Mouse (Mus musculus) C2C12 (cell line): ENCODE measurements around the gene Scpep1. TPM values are rescaled to one million over a fixed set of nuclear protein-coding genes. Genes with fewer than 3 reads are reported as not detected.

Source experiments
- H3K27me3 ChIP-seq: one replicate; pipeline ENCODE4 v1.6.1; 2011; ENCODE audit not compliant: control insufficient read depth, insufficient read depth, insufficient read length
- H3K36me3 ChIP-seq: one replicate; pipeline ENCODE4 v1.6.1; 2011; ENCODE audit not compliant: control insufficient read depth, insufficient read depth
- H3K4me3 ChIP-seq: one replicate; pipeline ENCODE4 v1.5.1; 2011; ENCODE audit warnings: mild to moderate bottlenecking, control low read depth; ENCODE audit not compliant: poor library complexity, insufficient read depth, severe bottlenecking
- H3K79me2 ChIP-seq: one replicate; pipeline ENCODE4 v1.6.1; 2011; ENCODE audit not compliant: control insufficient read depth, insufficient read depth
- H3K79me3 ChIP-seq: one replicate; pipeline ENCODE4 v1.6.1; 2011; ENCODE audit warnings: low read depth, control low read depth
- H3ac ChIP-seq: one replicate; pipeline ENCODE3; 2011; ENCODE audit warnings: low read depth; ENCODE audit not compliant: control insufficient read depth, insufficient read length
- CEBPB ChIP-seq: IDR thresholded peaks from one replicate; pipeline ENCODE4 v1.6.1; 2011; ENCODE audit warnings: low read depth, mild to moderate bottlenecking, control low read depth, moderate library complexity
- CTCF ChIP-seq: IDR thresholded peaks from one replicate; pipeline ENCODE4 v1.5.1; 2011; ENCODE audit not compliant: control insufficient read depth, insufficient read depth, insufficient read length
- FOSL1 ChIP-seq: IDR thresholded peaks from one replicate; pipeline ENCODE4 v1.8.0; 2011; ENCODE audit warnings: mild to moderate bottlenecking, low read length; ENCODE audit not compliant: poor library complexity, insufficient read depth, severe bottlenecking
- MAX ChIP-seq: IDR thresholded peaks from one replicate; pipeline ENCODE4 v1.6.1; 2011; ENCODE audit warnings: mild to moderate bottlenecking, control low read depth
- MYOD1 ChIP-seq: IDR thresholded peaks from one replicate; pipeline ENCODE4 v1.6.1; 2011; ENCODE audit warnings: low read depth; ENCODE audit not compliant: control insufficient read depth, insufficient read length
- MYOG ChIP-seq: IDR thresholded peaks from one replicate; pipeline ENCODE4 v1.6.1; 2011; ENCODE audit not compliant: control insufficient read depth, insufficient read length; ENCODE audit errors: extremely low read depth
- USF1 ChIP-seq: IDR thresholded peaks from one replicate; pipeline ENCODE4 v1.6.1; 2011; ENCODE audit warnings: low read depth, mild to moderate bottlenecking, control low read depth, moderate library complexity
- polyA plus RNA-seq: library from polyadenylated mRNA; unstranded; fragments of >200 nt; fragmentation: generic; extraction: Trizol; gene quantifications from one replicate; pipeline ENCODE4 v1.2.1, GENCODE M21; 2012; ENCODE audit warnings: missing spikeins

Scpep1 gene
- polyA plus RNA-seq, 1 experiment, result 84.9 TPM

GRCm38 (mm10) chr11:88888996-88889395 lies 66.3 kb downstream of the Scpep1 start:
- Histone ChIP-seq H3K4me3 (no peak overlapping the region), H3K79me3 (no peaks in the 10 kb centered on the region), H3K79me2 (no peaks in the 10 kb centered on the region), H3K36me3 (no peaks in the 10 kb centered on the region), H3K27me3 (no peaks in the 10 kb centered on the region), H3ac (no peak overlapping the region)
- TF ChIP-seq CEBPB, result no peak
- TF ChIP-seq USF1, result no peak
- no peak for TF ChIP-seq FOSL1
- no peak for TF ChIP-seq MAX
- no peak for TF ChIP-seq CTCF
- TF ChIP-seq MYOG, result no peak
- no peak for TF ChIP-seq MYOD1

DNA sequence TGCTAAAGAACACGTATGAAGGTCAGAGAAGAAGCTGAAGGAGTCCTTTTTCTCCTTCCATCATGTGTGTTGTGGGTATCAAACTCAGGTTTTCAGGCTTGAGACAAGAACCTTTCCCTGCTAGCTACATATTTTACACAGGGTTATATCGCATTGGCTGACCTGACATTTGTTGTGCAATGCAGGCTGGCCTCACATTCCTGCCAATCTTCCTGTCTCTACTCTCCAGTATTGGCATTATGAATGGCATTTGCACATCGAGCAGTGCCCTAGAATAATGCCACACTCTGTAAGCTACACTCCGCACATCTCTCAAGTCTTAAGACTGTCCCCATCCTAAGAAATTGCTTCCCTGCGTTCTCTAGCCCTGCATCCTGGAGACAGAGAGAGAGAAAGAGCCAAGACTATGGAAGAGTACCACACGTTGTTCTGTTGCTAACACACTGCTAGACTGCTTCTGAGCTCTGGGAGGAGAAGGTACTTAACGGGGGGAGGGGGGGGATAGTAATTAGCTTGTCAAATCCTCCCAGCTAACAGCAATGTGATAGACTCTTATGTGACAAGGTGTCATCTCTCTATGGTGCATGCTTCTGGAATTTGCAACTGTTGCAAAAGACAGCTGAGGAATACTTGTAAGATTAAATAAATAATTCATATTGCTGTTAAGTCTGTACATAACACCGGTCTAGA lies 70.7 kb downstream of the Scpep1 start:
- H3ac ChIP-seq, result no peak overlapping the region
- no peaks in the 10 kb centered on the region for H3K27me3 ChIP-seq
- H3K79me2 ChIP-seq, result no peaks in the 10 kb centered on the region
- no peak for TF ChIP-seq MAX
- no peak for TF ChIP-seq CEBPB
- TF ChIP-seq MYOD1, result no peak
- TF ChIP-seq CTCF, result no peak
- TF ChIP-seq MYOG, result no peak
- TF ChIP-seq FOSL1, result no peak
- H3K4me3 ChIP-seq, result no peak overlapping the region
- H3K79me3 ChIP-seq, result no peaks in the 10 kb centered on the region
- no peaks in the 10 kb centered on the region for H3K36me3 ChIP-seq

DNA sequence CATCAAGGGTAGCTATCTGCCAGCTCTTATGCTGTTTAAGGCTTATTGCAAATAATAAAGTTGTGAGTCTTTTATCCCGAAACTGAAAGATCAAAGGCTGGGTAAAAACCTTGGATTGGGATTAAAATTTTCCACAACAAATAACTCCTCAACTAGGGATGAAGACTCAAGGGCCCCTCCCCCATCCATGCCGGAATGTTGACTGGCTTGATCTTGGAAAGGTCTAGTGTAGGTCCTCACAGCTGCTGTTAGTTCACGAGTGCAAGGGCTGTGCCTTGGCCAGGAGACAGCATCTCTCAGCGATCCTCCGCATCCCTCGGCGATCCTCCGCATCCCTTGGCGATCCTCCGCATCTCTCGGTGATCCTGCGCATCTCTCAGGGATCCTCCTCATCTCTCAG lies 77.3 kb downstream of the Scpep1 start:
- TF ChIP-seq MYOD1 (no peak), CEBPB (no peak), MAX (no peak), USF1 (no peak), MYOG (no peak), CTCF (no peak), FOSL1 (no peak)
- Histone ChIP-seq H3K79me3 (no peaks in the 10 kb centered on the region), H3K4me3 (no peak overlapping the region), H3K36me3 (no peaks in the 10 kb centered on the region), H3K79me2 (no peaks in the 10 kb centered on the region), H3ac (no peak overlapping the region), H3K27me3 (no peaks in the 10 kb centered on the region)

Other genes starting within 250 kb of the Scpep1 start
- gene Msi2, start 237.0 kb downstream of the Scpep1 start, polyA plus RNA-seq, result 8.4 TPM
- 24.8 TPM for gene Akap1, start 90.9 kb downstream of the Scpep1 start, polyA plus RNA-seq
- gene Elobl, start 11.5 kb upstream of the Scpep1 start, polyA plus RNA-seq, result not detected
- gene Coil, start 14.8 kb upstream of the Scpep1 start, polyA plus RNA-seq, result 6.8 TPM
- 7.7 TPM for gene Trim25, start 43.9 kb upstream of the Scpep1 start, polyA plus RNA-seq
- 1.6 TPM for gene Dgke, start 111.4 kb upstream of the Scpep1 start, polyA plus RNA-seq
- gene Gm525, start 118.4 kb upstream of the Scpep1 start, polyA plus RNA-seq, result not detected